Mouse (Mus musculus) lung, postnatal 0 days (tissue): ENCODE data around the gene Bphl. TPM values are rescaled to one million over a fixed set of nuclear protein-coding genes. Genes with fewer than 3 reads are reported as not detected.
A peak's percentile ranks its signal among the peaks of the same experiment; 100 is the strongest.
"Not testable (repeated sequence)": the region's sequence is repeated elsewhere in the genome, so short reads cannot be mapped to it uniquely, and the experiment has no call there.

ENCODE experiments used
- ATAC-seq: fragments of 200-750 bp; cut with Nextera tagmentation; 2 replicates; pipeline ENCODE4 v1.8.0; 2017; ENCODE audit warnings: moderate library complexity
- DNase-seq: peaks from one replicate; pipeline ENCODE4 v3.0.0-alpha.2; 2016; ENCODE audit warnings: low spot score
- H3K27ac ChIP-seq: fragments of 300-500 bp; sonication (generic); 2 replicates; pipeline ENCODE4 v1.5.1; 2014; ENCODE audit warnings: antibody characterized with exemption, mild to moderate bottlenecking, low read length, mixed read lengths
- H3K27me3 ChIP-seq: fragments of 300-500 bp; sonication (generic); replicated peaks from 2 replicates; pipeline ENCODE4 v1.6.1; 2014; ENCODE audit warnings: low read length, mixed read lengths; ENCODE audit not compliant: insufficient read depth
- H3K36me3 ChIP-seq: fragments of 300-500 bp; sonication (generic); 2 replicates; pipeline ENCODE4 v1.6.1; 2014; ENCODE audit warnings: low read length, mixed read lengths; ENCODE audit not compliant: insufficient read depth
- H3K4me1 ChIP-seq: fragments of 300-500 bp; sonication (generic); 2 replicates; pipeline ENCODE4 v1.6.1; 2014; ENCODE audit warnings: antibody characterized with exemption, low read depth, low read length, mixed read lengths; ENCODE audit not compliant: insufficient read depth
- H3K4me2 ChIP-seq: fragments of 300-500 bp; sonication (generic); replicated peaks from 2 replicates; pipeline ENCODE4 v1.6.1; 2014; ENCODE audit warnings: low read depth, mild to moderate bottlenecking, low read length, moderate library complexity, mixed read lengths
- H3K4me3 ChIP-seq: fragments of 300-500 bp; sonication (generic); 2 replicates; pipeline ENCODE4 v1.5.1; 2014; ENCODE audit warnings: low read depth, low read length
- H3K9ac ChIP-seq: fragments of 300-500 bp; sonication (generic); replicated peaks from 2 replicates; pipeline ENCODE4 v1.6.1; 2014; ENCODE audit warnings: low read depth, mild to moderate bottlenecking
- H3K9me3 ChIP-seq: fragments of 300-500 bp; sonication (generic); 2 replicates; pipeline ENCODE4 v1.6.1; 2016; ENCODE audit warnings: low read length, mixed read lengths
- CTCF ChIP-seq: IDR thresholded peaks from 2 replicates; pipeline ENCODE4 v1.5.1; 2016; ENCODE audit warnings: antibody characterized with exemption, mild to moderate bottlenecking
- EP300 ChIP-seq: IDR thresholded peaks from 2 replicates; pipeline ENCODE4 v1.6.1; 2016; ENCODE audit warnings: antibody characterized with exemption, mild to moderate bottlenecking, control low read depth
- WGBS: fragments of 180-500 bp; shearing (Covaris S2); extraction: QIAGEN DNeasy Blood & Tissue Kit; methylation state at CpG from one replicate; pipeline ENCODE4 v1.1.7; 2014; 5-methylcytosine and 5-hydroxymethylcytosine counted together
- polyA plus RNA-seq: library from polyadenylated mRNA; unstranded; fragments of >200 nt; fragmentation: Nextera tagmentation; extraction: Ambion mirVana; gene quantifications from 2 replicates; pipeline ENCODE4 v1.2.1, GENCODE M21; 2015

Bphl gene
- polyA plus RNA-seq, 1 experiment from 2014 or later, result 55.3 TPM

- no peaks in the 10 kb centered on the region for H3K36me3 ChIP-seq
- 22% methylated on average over 9 of the region's 9 CpGs for WGBS
- no peaks in the 10 kb centered on the region for H3K27me3 ChIP-seq
- peak; percentile 78 for DNase-seq
- H3K27ac ChIP-seq, result peak overlapping the region; percentile 84
- TF ChIP-seq CTCF, result no peak
- peak; percentile 42; the same call in 1 of the 2 replicates for TF ChIP-seq EP300
- peak; percentile 55 for ATAC-seq
- no peak overlapping the region for H3K4me3 ChIP-seq
- no peaks in the 10 kb centered on the region for H3K9me3 ChIP-seq
- H3K4me1 ChIP-seq, result peaks cover 3% of the 10 kb centered on the region; the same call in 1 of the 2 replicates
- no peak overlapping the region for H3K9ac ChIP-seq
- H3K4me2 ChIP-seq, result no peak overlapping the region
Measured at GRCm38 (mm10) chr13:34084026-34084750, 46.8 kb downstream of the Bphl start.

- WGBS, result 48% methylated on average over 7 of the region's 7 CpGs
- no peak overlapping the region for H3K9ac ChIP-seq
- no peak for TF ChIP-seq CTCF
- TF ChIP-seq EP300, result peak; percentile 51
- H3K4me3 ChIP-seq, result no peak overlapping the region
- H3K4me1 ChIP-seq, result peaks cover 3% of the 10 kb centered on the region; the same call in 1 of the 2 replicates
- DNase-seq, result peak; percentile 48
- H3K9me3 ChIP-seq, result no peaks in the 10 kb centered on the region
- no peak overlapping the region for H3K4me2 ChIP-seq
- no peak overlapping the region for H3K27ac ChIP-seq
- ATAC-seq, result peak; percentile 68
- no peaks in the 10 kb centered on the region for H3K36me3 ChIP-seq
- H3K27me3 ChIP-seq, result no peaks in the 10 kb centered on the region
Measured at GRCm38 (mm10) chr13:34087052-34087812, 49.8 kb downstream of the Bphl start.

- H3K4me3 ChIP-seq, H3K27ac ChIP-seq: not testable (repeated sequence)
- 41% methylated on average over 5 of the region's 5 CpGs for WGBS
Measured at GRCm38 (mm10) chr13:34088201-34088649, 50.8 kb downstream of the Bphl start.

GRCm38 (mm10) chr13:34088871-34089288 lies 51.5 kb downstream of the Bphl start:
- 39% methylated on average over 7 of the region's 7 CpGs for WGBS
- Histone ChIP-seq H3K27me3 (no peaks in the 10 kb centered on the region), H3K9me3 (no peaks in the 10 kb centered on the region), H3K36me3 (no peaks in the 10 kb centered on the region), H3K27ac (no peak overlapping the region), H3K4me1 (peaks cover under 1% of the 10 kb centered on the region; the same call in 1 of the 2 replicates), H3K4me3 (no peak overlapping the region), H3K4me2 (no peak overlapping the region), H3K9ac (no peak overlapping the region)
- TF ChIP-seq EP300, result no peak
- no peak for TF ChIP-seq CTCF
- no peak for ATAC-seq
- DNase-seq, result no peak

More at GRCm38 (mm10) chr13:34088201-34088649, 50.8 kb downstream of the Bphl start:
- H3K27me3 ChIP-seq, H3K4me2 ChIP-seq, H3K9me3 ChIP-seq, H3K36me3 ChIP-seq, H3K9ac ChIP-seq, ATAC-seq, H3K4me1 ChIP-seq: not testable (repeated sequence)
- peak; percentile 12 for DNase-seq

GRCm38 (mm10) chr13:34089358-34089757 lies 52.0 kb downstream of the Bphl start:
- Histone ChIP-seq H3K4me2 (no peak overlapping the region), H3K4me3 (no peak overlapping the region), H3K27me3 (no peaks in the 10 kb centered on the region), H3K9me3 (no peaks in the 10 kb centered on the region), H3K9ac (no peak overlapping the region), H3K4me1 (no peaks in the 10 kb centered on the region), H3K27ac (no peak overlapping the region), H3K36me3 (no peaks in the 10 kb centered on the region)
- no peak for ATAC-seq
- peak; percentile 9 for DNase-seq
- no peak for TF ChIP-seq EP300
- no peak for TF ChIP-seq CTCF
- WGBS, result 38% methylated on average over 3 of the region's 3 CpGs
